Mouse (Mus musculus) ES-E14 (cell line): Measurements from ENCODE around the gene Arid5b. TPM values are rescaled to one million over a fixed set of nuclear protein-coding genes. Genes with fewer than 3 reads are reported as not detected.

Source experiments
- DNase-seq: peaks from one replicate; pipeline ENCODE4 v3.0.0-alpha.2; 2013; ENCODE audit warnings: low read depth, low spot score
- H3K27ac ChIP-seq: 2 replicates; pipeline ENCODE4 v1.5.1; 2012; ENCODE audit warnings: low read depth, mild to moderate bottlenecking, low read length, moderate library complexity, mixed read lengths; ENCODE audit not compliant: poor library complexity, insufficient read depth, severe bottlenecking
- H3K36me3 ChIP-seq: 2 replicates; pipeline ENCODE4 v1.6.1; 2012; ENCODE audit warnings: mild to moderate bottlenecking, low read length, moderate library complexity, mixed read lengths; ENCODE audit not compliant: control insufficient read depth, poor library complexity, insufficient read depth, severe bottlenecking
- H3K4me1 ChIP-seq, 2 experiments: fragments of 150-350 bp in 1 of 2; sonication (generic) in 1 of 2; 2 replicates each; pipeline ENCODE4 v1.6.1; 2012; ENCODE audit warnings: low read length in 2 of 2, mild to moderate bottlenecking in 1 of 2, mixed read lengths in 1 of 2; ENCODE audit not compliant: control insufficient read depth in 2 of 2, insufficient read depth in 2 of 2, poor library complexity in 1 of 2
- H3K4me3 ChIP-seq, 2 experiments: fragments of 150-350 bp in 1 of 2; sonication (generic) in 1 of 2; 2 replicates each; pipeline ENCODE4 v1.5.1; 2012; ENCODE audit warnings: low read length in 2 of 2, low read depth in 1 of 2, mild to moderate bottlenecking in 1 of 2, mixed read lengths in 1 of 2; ENCODE audit not compliant: insufficient read depth in 1 of 2, poor library complexity in 1 of 2, severe bottlenecking in 1 of 2
- H3K9ac ChIP-seq: 2 replicates; pipeline ENCODE4 v1.6.1; 2012; ENCODE audit warnings: low read depth, mild to moderate bottlenecking, low read length, mixed read lengths; ENCODE audit not compliant: poor library complexity, insufficient read depth, severe bottlenecking
- H3K9me3 ChIP-seq: fragments of 150-350 bp; sonication (generic); 2 replicates; pipeline ENCODE4 v1.6.1; 2012; ENCODE audit warnings: low read depth, mild to moderate bottlenecking, low read length; ENCODE audit not compliant: control insufficient read depth, insufficient read depth
- CHD2 ChIP-seq: IDR thresholded peaks from 2 replicates; pipeline ENCODE4 v1.6.1; 2014; ENCODE audit warnings: mild to moderate bottlenecking, low read depth, low read length, inconsistent platforms
- HCFC1 ChIP-seq: IDR thresholded peaks from 2 replicates; pipeline ENCODE4 v1.6.1; 2012; ENCODE audit warnings: low read length, inconsistent platforms, borderline replicate concordance; ENCODE audit not compliant: insufficient read depth
- MAFK ChIP-seq: IDR thresholded peaks from 2 replicates; pipeline ENCODE4 v1.6.1; 2014; ENCODE audit warnings: mild to moderate bottlenecking, low read depth, low read length, inconsistent platforms; ENCODE audit not compliant: insufficient read depth
- ZC3H11A ChIP-seq: IDR thresholded peaks from 2 replicates; pipeline ENCODE4 v1.6.1; 2012; ENCODE audit warnings: low read depth, mild to moderate bottlenecking, inconsistent platforms, low read length, borderline replicate concordance
- ZNF384 ChIP-seq: IDR thresholded peaks from 2 replicates; pipeline ENCODE4 v1.6.1; 2012; ENCODE audit warnings: low read depth, low read length, inconsistent platforms
- in situ Hi-C, 2 experiments: fragments of 600-800 bp; cut with MboI; formaldehyde crosslinking; loops; one replicate each; pipeline ENCODE4 v1.15.1; 2025; ENCODE audit warnings: low sequenced_read_pairs in 2 of 2, inconsistent platforms in 1 of 2; ENCODE audit not compliant: unreplicated experiment in 2 of 2
- total RNA-seq: library from RNA; depleted of rRNA; stranded (reverse); fragments of 300-350 nt; gene quantifications from 2 replicates; pipeline ENCODE4 v1.2.3, GENCODE M21; 2012

The Arid5b gene
- total RNA-seq, 1 experiment: 26.2 TPM

GRCm38 (mm10) chr10:68078708-68079107 lies 199.8 kb downstream of the Arid5b start:
- in situ Hi-C loops: no loop called here
- H3K27ac ChIP-seq: no peak overlapping the region
- H3K4me1 ChIP-seq: peaks cover 0 to 6% of the 10 kb centered on the region in 2 experiments; a peak in 1 of 4 replicates
- no peak for DNase-seq
- no peak for TF ChIP-seq MAFK
- no peak for TF ChIP-seq ZNF384
- TF ChIP-seq ZC3H11A: no peak
- TF ChIP-seq CHD2: no peak
- TF ChIP-seq HCFC1: no peak
- H3K9ac ChIP-seq: no peak overlapping the region
- no peak overlapping the region for H3K4me3 ChIP-seq
- no peaks in the 10 kb centered on the region for H3K9me3 ChIP-seq
- no peaks in the 10 kb centered on the region for H3K36me3 ChIP-seq

GRCm38 (mm10) chr10:68075181-68075580 lies 203.4 kb downstream of the Arid5b start:
- H3K4me1 ChIP-seq: peaks cover 0 to 4% of the 10 kb centered on the region in 2 experiments; a peak in 2 of 4 replicates
- no peak overlapping the region for H3K9ac ChIP-seq
- no peaks in the 10 kb centered on the region for H3K9me3 ChIP-seq
- no peak for DNase-seq
- no peak overlapping the region for H3K4me3 ChIP-seq
- no peaks in the 10 kb centered on the region for H3K36me3 ChIP-seq
- TF ChIP-seq MAFK (no peak), HCFC1 (no peak), ZNF384 (no peak), ZC3H11A (no peak), CHD2 (no peak)
- no peak overlapping the region for H3K27ac ChIP-seq
- in situ Hi-C loops: no loop called here

DNA sequence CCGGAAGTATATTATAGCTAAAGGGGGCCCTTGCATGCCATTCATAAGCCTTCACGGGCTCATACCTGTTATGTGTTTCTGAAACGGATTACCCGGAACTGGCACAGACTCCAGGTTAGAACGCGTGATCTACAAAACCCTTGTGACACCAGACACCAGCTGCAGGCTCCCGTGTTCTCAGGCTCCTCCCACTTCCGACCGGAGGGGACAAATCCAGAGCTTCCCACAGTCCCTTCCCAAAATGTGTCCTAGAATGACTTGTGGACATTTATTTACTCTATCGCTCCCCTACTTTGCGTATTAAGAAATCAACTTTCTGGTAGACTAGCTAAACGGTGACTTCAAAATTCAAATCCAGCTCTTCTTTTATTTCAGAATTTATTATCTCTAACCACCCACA lies 204.2 kb downstream of the Arid5b start:
- Histone ChIP-seq H3K4me1 (peaks cover 0 to 4% of the 10 kb centered on the region in 2 experiments; a peak in 2 of 4 replicates), H3K4me3 (0 out of 4 replicates have a peak overlapping the region, but pooled peaks of 1 of the 2 experiments have one; percentile 19), H3K9ac (no peak overlapping the region), H3K36me3 (no peaks in the 10 kb centered on the region), H3K9me3 (no peaks in the 10 kb centered on the region), H3K27ac (no peak overlapping the region)
- in situ Hi-C loops: no loop called here
- DNase-seq: no peak
- TF ChIP-seq CHD2 (no peak), ZNF384 (no peak), MAFK (no peak), HCFC1 (no peak), ZC3H11A (no peak)

DNA sequence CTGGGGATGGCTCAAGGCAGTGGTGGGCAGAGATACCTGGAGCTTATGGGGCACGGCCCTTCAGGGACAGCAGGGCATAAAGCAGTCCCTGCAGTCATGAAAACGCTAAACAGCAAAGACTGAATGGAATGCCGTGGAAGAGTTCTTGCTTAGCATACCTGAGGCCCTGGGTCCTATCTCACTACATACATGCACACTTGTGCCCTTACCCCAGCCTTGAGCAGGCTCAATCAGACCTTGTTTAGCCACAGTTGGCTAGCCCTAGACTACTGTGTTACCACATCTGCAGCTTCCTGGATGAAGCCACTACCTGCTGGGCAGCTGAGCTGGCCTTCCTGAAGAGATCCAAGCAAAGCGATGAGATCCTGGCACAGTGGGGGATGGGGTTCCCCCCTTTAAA lies 205.9 kb downstream of the Arid5b start:
- no peak overlapping the region for H3K27ac ChIP-seq
- no peak for TF ChIP-seq MAFK
- TF ChIP-seq CHD2: no peak
- TF ChIP-seq ZC3H11A: no peak
- no peak for TF ChIP-seq HCFC1
- TF ChIP-seq ZNF384: no peak
- no peaks in the 10 kb centered on the region for H3K36me3 ChIP-seq
- no peak for DNase-seq
- H3K9ac ChIP-seq: no peak overlapping the region
- no peaks in the 10 kb centered on the region for H3K9me3 ChIP-seq
- no peak overlapping the region for H3K4me3 ChIP-seq
- peaks cover 0 to 4% of the 10 kb centered on the region in 2 experiments; a peak in 2 of 4 replicates for H3K4me1 ChIP-seq
- in situ Hi-C loops: no loop called here

GRCm38 (mm10) chr10:68071041-68071440 lies 207.5 kb downstream of the Arid5b start:
- Histone ChIP-seq H3K4me3 (no peak overlapping the region), H3K9me3 (no peaks in the 10 kb centered on the region), H3K27ac (no peak overlapping the region), H3K36me3 (no peaks in the 10 kb centered on the region), H3K9ac (no peak overlapping the region), H3K4me1 (peaks cover 0 to 4% of the 10 kb centered on the region in 2 experiments; a peak in 2 of 4 replicates)
- DNase-seq: no peak
- in situ Hi-C loops: no loop called here
- no peak for TF ChIP-seq HCFC1
- no peak for TF ChIP-seq CHD2
- no peak for TF ChIP-seq ZC3H11A
- TF ChIP-seq MAFK: no peak
- no peak for TF ChIP-seq ZNF384
